Mouse (Mus musculus) adrenal gland, postnatal 14 days (tissue): ENCODE data around the gene Pxylp1. TPM values are rescaled to one million over a fixed set of nuclear protein-coding genes. Genes with fewer than 3 reads are reported as not detected.

Experiments
- total RNA-seq: library from RNA; stranded (reverse); gene quantifications from 2 replicates; pipeline ENCODE4 v1.2.3, GENCODE M21; 2021

Pxylp1 gene
- total RNA-seq, 1 experiment from 2014 or later = 8.4 TPM

Other genes with a start within 250 kb of the Pxylp1 start
- 41.5 and 52.1 TPM in 2 replicates for gene Zbtb38, start 139.8 kb downstream of the Pxylp1 start, total RNA-seq
- gene Spsb4, start 126.2 kb upstream of the Pxylp1 start, total RNA-seq = 1.5 and 1.7 TPM in 2 replicates
- gene Slc25a36, start 218.5 kb upstream of the Pxylp1 start, total RNA-seq = 75.4 and 82.8 TPM in 2 replicates